Mouse (Mus musculus) heart, postnatal 0 days (tissue): ENCODE data around the gene Rnasel. TPM values are rescaled to one million over a fixed set of nuclear protein-coding genes. Genes with fewer than 3 reads are reported as not detected.

Experiments
- ATAC-seq: fragments of 200-750 bp; cut with Nextera tagmentation; 2 replicates; pipeline ENCODE4 v1.8.0; 2017; ENCODE audit warnings: low read depth, moderate number of reproducible peaks, moderate library complexity; ENCODE audit not compliant: insufficient read depth
- DNase-seq: peaks from one replicate; pipeline ENCODE4 v3.0.0-alpha.2; 2016; ENCODE audit warnings: low spot score
- H3K27ac ChIP-seq: fragments of 300-500 bp; sonication (generic); 2 replicates; pipeline ENCODE4 v1.5.1; 2014; ENCODE audit warnings: low read depth, mild to moderate bottlenecking
- H3K27me3 ChIP-seq: fragments of 300-500 bp; sonication (generic); 2 replicates; pipeline ENCODE4 v1.6.1; 2014; ENCODE audit warnings: low read length, mixed read lengths; ENCODE audit not compliant: control insufficient read depth, insufficient read depth
- H3K36me3 ChIP-seq: fragments of 300-500 bp; sonication (generic); replicated peaks from 2 replicates; pipeline ENCODE4 v1.6.1; 2014; ENCODE audit warnings: low read length, mixed read lengths; ENCODE audit not compliant: control insufficient read depth, insufficient read depth
- H3K4me1 ChIP-seq: fragments of 300-500 bp; sonication (generic); 2 replicates; pipeline ENCODE4 v1.6.1; 2014; ENCODE audit warnings: antibody characterized with exemption; ENCODE audit not compliant: control insufficient read depth, insufficient read depth
- H3K4me2 ChIP-seq: fragments of 300-500 bp; sonication (generic); 2 replicates; pipeline ENCODE4 v1.6.1; 2014; ENCODE audit warnings: low read depth, mild to moderate bottlenecking, low read length, moderate library complexity
- H3K4me3 ChIP-seq: fragments of 300-500 bp; sonication (generic); 2 replicates; pipeline ENCODE4 v1.5.1; 2014; ENCODE audit warnings: low read depth, low read length
- H3K9ac ChIP-seq: fragments of 300-500 bp; sonication (generic); replicated peaks from 2 replicates; pipeline ENCODE4 v1.6.1; 2014; ENCODE audit warnings: low read depth, low read length, mixed read lengths
- H3K9me3 ChIP-seq: fragments of 300-500 bp; sonication (generic); replicated peaks from 2 replicates; pipeline ENCODE4 v1.6.1; 2016; ENCODE audit warnings: low read length; ENCODE audit not compliant: control insufficient read depth
- CTCF ChIP-seq: IDR thresholded peaks from 2 replicates; pipeline ENCODE4 v1.5.1; 2016; ENCODE audit warnings: antibody characterized with exemption, control low read depth, low read depth
- EP300 ChIP-seq: IDR thresholded peaks from 2 replicates; pipeline ENCODE4 v1.6.1; 2016; ENCODE audit warnings: antibody characterized with exemption, low read depth
- WGBS: fragments of 180-500 bp; shearing (Covaris S2); extraction: QIAGEN DNeasy Blood & Tissue Kit; methylation state at CpG from one replicate; pipeline ENCODE4 v1.1.7; 2014; 5-methylcytosine and 5-hydroxymethylcytosine counted together
- polyA plus RNA-seq: library from polyadenylated mRNA; unstranded; fragments of >200 nt; fragmentation: Nextera tagmentation; extraction: Ambion mirVana; gene quantifications from 2 replicates; pipeline ENCODE4 v1.2.1, GENCODE M21; 2015
- total RNA-seq: library from RNA; depleted of rRNA; stranded (reverse); fragments of >200 nt; gene quantifications from 2 replicates; pipeline ENCODE4 v1.2.3, GENCODE M21; 2014; ENCODE audit warnings: low replicate concordance

Rnasel gene
- total and polyA plus RNA-seq, 2 experiments from 2014 or later = 17.4 to 31.4 TPM

GRCm38 (mm10) chr1:153748549-153748948 lies 677 bp upstream of the Rnasel start:
- Histone ChIP-seq H3K4me1 (peaks cover 39% of the 10 kb centered on the region), H3K9ac (peak overlapping the region; percentile 64)
- 4% methylated on average over 1 of the region's 1 CpGs for WGBS

DNA sequence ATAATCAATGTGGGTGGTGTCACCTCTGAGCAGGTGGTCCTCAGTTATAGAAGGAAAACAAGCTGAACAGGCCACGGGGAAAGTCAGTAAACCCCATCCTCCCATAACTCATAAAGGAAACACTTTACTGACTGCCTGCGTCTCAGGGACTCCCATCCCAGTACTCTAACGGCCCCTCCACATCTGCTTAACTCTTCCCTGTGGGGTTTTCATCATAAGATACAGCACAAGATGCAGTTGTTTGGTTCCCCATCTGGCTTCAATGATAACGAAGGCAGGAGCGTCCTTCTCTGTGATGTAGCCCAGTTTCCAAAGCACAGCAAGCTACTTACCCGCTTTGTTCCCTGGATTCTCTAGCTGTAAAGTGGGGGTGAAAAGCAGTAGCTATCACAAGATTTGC lies 828 bp downstream of the Rnasel start:
- H3K27me3 ChIP-seq = no peaks in the 10 kb centered on the region
- H3K4me1 ChIP-seq = peaks cover 39% of the 10 kb centered on the region
- peak overlapping the region; percentile 94 for H3K27ac ChIP-seq
- TF ChIP-seq EP300 = no peak
- no peak for TF ChIP-seq CTCF
- peak overlapping the region; percentile 53 for H3K4me3 ChIP-seq
- ATAC-seq (no peak), DNase-seq (no peak)
- H3K9me3 ChIP-seq = no peaks in the 10 kb centered on the region
- WGBS = 48% methylated on average over 6 of the region's 6 CpGs
- H3K36me3 ChIP-seq = 0 out of 2 replicates have a peak, but pooled peaks cover 5% of the 10 kb centered on the region
- peak overlapping the region; percentile 66 for H3K4me2 ChIP-seq
- H3K9ac ChIP-seq = peak overlapping the region; percentile 64

More at GRCm38 (mm10) chr1:153748549-153748948, 677 bp upstream of the Rnasel start:
- Histone ChIP-seq H3K36me3 (no peaks in the 10 kb centered on the region), H3K4me2 (peak overlapping the region; percentile 66), H3K27ac (peak overlapping the region; percentile 94), H3K27me3 (no peaks in the 10 kb centered on the region), H3K4me3 (peak overlapping the region; percentile 53), H3K9me3 (no peaks in the 10 kb centered on the region)
- DNase-seq (peak; percentile 55), ATAC-seq (peak; percentile 40)
- TF ChIP-seq CTCF (no peak), EP300 (no peak)

- H3K4me3 ChIP-seq = peak overlapping the region; percentile 54
- H3K9me3 ChIP-seq = no peaks in the 10 kb centered on the region
- no peaks in the 10 kb centered on the region for H3K27me3 ChIP-seq
- no peak for TF ChIP-seq EP300
- TF ChIP-seq CTCF = no peak
- H3K4me2 ChIP-seq = peak overlapping the region; percentile 81
- peak; percentile 59 for DNase-seq
- 10% methylated on average over 13 of the region's 13 CpGs for WGBS
- peaks cover 15% of the 10 kb centered on the region; the same call in 1 of the 2 replicates for H3K36me3 ChIP-seq
- H3K9ac ChIP-seq = peak overlapping the region; percentile 67
- peaks cover 39% of the 10 kb centered on the region for H3K4me1 ChIP-seq
- no peak for ATAC-seq
- H3K27ac ChIP-seq = peak overlapping the region; percentile 90
These were observed 2.6 kb downstream of the Rnasel start for GRCm38 (mm10) chr1:153751763-153752301.

DNA sequence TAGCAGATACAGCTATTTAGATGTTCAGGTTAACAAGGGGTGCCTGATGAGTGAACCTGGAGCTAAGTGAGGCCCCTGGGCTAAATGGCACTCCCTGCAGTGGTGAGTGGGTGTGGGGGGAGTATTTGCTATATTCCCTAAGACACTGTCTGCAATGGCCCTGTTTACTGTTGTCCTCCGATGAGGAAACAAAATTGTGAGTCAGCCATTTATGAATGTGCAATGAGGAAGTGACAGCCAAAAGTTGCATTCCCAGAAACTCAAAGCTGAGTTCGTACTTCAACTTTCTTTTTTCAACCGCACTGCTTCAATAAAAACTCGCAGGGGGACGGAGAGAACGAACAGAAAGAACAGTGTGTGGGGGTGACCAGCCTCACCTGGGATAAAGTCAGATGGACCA lies 3.3 kb downstream of the Rnasel start:
- 78% methylated on average over 6 of the region's 6 CpGs for WGBS
- Histone ChIP-seq H3K9ac (peak overlapping the region; percentile 67), H3K36me3 (peaks cover 15% of the 10 kb centered on the region; the same call in 1 of the 2 replicates)

DNA sequence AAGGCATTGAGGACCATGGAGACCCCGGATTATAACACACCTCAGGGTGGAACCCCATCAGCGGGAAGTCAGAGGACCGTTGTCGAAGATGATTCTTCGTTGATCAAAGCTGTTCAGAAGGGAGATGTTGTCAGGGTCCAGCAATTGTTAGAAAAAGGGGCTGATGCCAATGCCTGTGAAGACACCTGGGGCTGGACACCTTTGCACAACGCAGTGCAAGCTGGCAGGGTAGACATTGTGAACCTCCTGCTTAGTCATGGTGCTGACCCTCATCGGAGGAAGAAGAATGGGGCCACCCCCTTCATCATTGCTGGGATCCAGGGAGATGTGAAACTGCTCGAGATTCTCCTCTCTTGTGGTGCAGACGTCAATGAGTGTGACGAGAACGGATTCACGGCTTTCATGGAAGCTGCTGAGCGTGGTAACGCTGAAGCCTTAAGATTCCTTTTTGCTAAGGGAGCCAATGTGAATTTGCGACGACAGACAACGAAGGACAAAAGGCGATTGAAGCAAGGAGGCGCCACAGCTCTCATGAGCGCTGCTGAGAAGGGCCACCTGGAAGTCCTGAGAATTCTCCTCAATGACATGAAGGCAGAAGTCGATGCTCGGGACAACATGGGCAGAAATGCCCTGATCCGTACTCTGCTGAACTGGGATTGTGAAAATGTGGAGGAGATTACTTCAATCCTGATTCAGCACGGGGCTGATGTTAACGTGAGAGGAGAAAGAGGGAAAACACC lies 4.7 kb downstream of the Rnasel start:
- 61% methylated on average over 25 of the region's 25 CpGs for WGBS
- H3K27ac ChIP-seq = no peak overlapping the region
- peaks cover 23% of the 10 kb centered on the region for H3K4me1 ChIP-seq
- no peaks in the 10 kb centered on the region for H3K9me3 ChIP-seq
- ATAC-seq (no peak), DNase-seq (no peak)
- no peaks in the 10 kb centered on the region for H3K27me3 ChIP-seq
- no peak overlapping the region for H3K4me3 ChIP-seq
- no peak overlapping the region for H3K9ac ChIP-seq
- H3K4me2 ChIP-seq = no peak overlapping the region
- peaks cover 22% of the 10 kb centered on the region for H3K36me3 ChIP-seq
- TF ChIP-seq CTCF = no peak
- TF ChIP-seq EP300 = no peak

More for the DNA sequence above, 3.3 kb downstream of the Rnasel start:
- Histone ChIP-seq H3K27me3 (no peaks in the 10 kb centered on the region), H3K4me3 (peak overlapping the region; percentile 54), H3K4me1 (peaks cover 35% of the 10 kb centered on the region), H3K27ac (peak overlapping the region; percentile 90), H3K9me3 (no peaks in the 10 kb centered on the region), H3K4me2 (peak overlapping the region; percentile 81)
- no peak for DNase-seq
- ATAC-seq = no peak
- TF ChIP-seq EP300 = no peak
- TF ChIP-seq CTCF = no peak
